Mouse (Mus musculus) heart, embryonic 14.5 days (tissue): ENCODE data around the gene Tbc1d16. TPM values are rescaled to one million over a fixed set of nuclear protein-coding genes. Genes with fewer than 3 reads are reported as not detected.
A peak's percentile ranks its signal among the peaks of the same experiment; 100 is the strongest.
"Not testable (repeated sequence)": the region's sequence is repeated elsewhere in the genome, so short reads cannot be mapped to it uniquely, and the experiment has no call there.

Experiments used
- ATAC-seq: fragments of 200-750 bp; cut with Nextera tagmentation; 2 replicates; pipeline ENCODE4 v1.8.0; 2017; ENCODE audit warnings: low read depth, moderate TSS enrichment; ENCODE audit not compliant: insufficient number of reproducible peaks, insufficient read depth, low FRiP score
- H3K27ac ChIP-seq, 2 experiments: fragments of 200-500 bp in 1 of 2; fragments of 300-500 bp in 1 of 2; sonication (generic) in 1 of 2; replicated peaks in 1 of 2; 2 replicates each; pipeline ENCODE4 v1.5.1; 2012 to 2014; ENCODE audit warnings: low read depth in 2 of 2, low read length in 2 of 2, control low read depth in 1 of 2, mild to moderate bottlenecking in 1 of 2, mixed read lengths in 1 of 2; ENCODE audit not compliant: control insufficient read depth in 1 of 2, insufficient read depth in 1 of 2
- H3K27me3 ChIP-seq: fragments of 300-500 bp; sonication (generic); 2 replicates; pipeline ENCODE4 v1.6.1; 2014; ENCODE audit warnings: mild to moderate bottlenecking, low read length, control low read depth; ENCODE audit not compliant: control insufficient read depth, insufficient read depth
- H3K36me3 ChIP-seq: fragments of 300-500 bp; sonication (generic); 2 replicates; pipeline ENCODE4 v1.6.1; 2014; ENCODE audit warnings: mild to moderate bottlenecking, control low read depth, low read length, mixed read lengths; ENCODE audit not compliant: control insufficient read depth, insufficient read depth
- H3K4me1 ChIP-seq, 2 experiments: fragments of 200-500 bp in 1 of 2; fragments of 300-500 bp in 1 of 2; sonication (generic) in 1 of 2; 2 replicates each; pipeline ENCODE4 v1.6.1; 2012 to 2014; ENCODE audit warnings: low read length in 2 of 2, control low read depth in 1 of 2, mixed read lengths in 1 of 2; ENCODE audit not compliant: control insufficient read depth in 2 of 2, insufficient read depth in 2 of 2
- H3K4me2 ChIP-seq: fragments of 300-500 bp; sonication (generic); 2 replicates; pipeline ENCODE4 v1.6.1; 2014; ENCODE audit warnings: mild to moderate bottlenecking, low read length
- H3K4me3 ChIP-seq, 2 experiments: fragments of 200-500 bp in 1 of 2; fragments of 300-500 bp in 1 of 2; sonication (generic) in 1 of 2; 2 replicates each; pipeline ENCODE4 v1.5.1; 2012 to 2014; ENCODE audit warnings: low read length in 2 of 2, mild to moderate bottlenecking in 2 of 2, control low read depth in 1 of 2, low read depth in 1 of 2, moderate library complexity in 1 of 2; ENCODE audit not compliant: control insufficient read depth in 1 of 2, insufficient read depth in 1 of 2
- H3K9ac ChIP-seq: fragments of 300-500 bp; sonication (generic); 2 replicates; pipeline ENCODE4 v1.6.1; 2014; ENCODE audit warnings: mild to moderate bottlenecking, low read length
- H3K9me3 ChIP-seq: fragments of 300-500 bp; sonication (generic); 2 replicates; pipeline ENCODE4 v1.6.1; 2016; ENCODE audit warnings: low read length, control low read depth; ENCODE audit not compliant: control insufficient read depth
- WGBS: fragments of 180-500 bp; shearing (Covaris S2); extraction: QIAGEN DNeasy Blood & Tissue Kit; methylation state at CpG from one replicate; pipeline ENCODE4 v1.1.7; 2014; 5-methylcytosine and 5-hydroxymethylcytosine counted together
- polyA plus RNA-seq: library from polyadenylated mRNA; unstranded; fragments of >200 nt; fragmentation: Nextera tagmentation; extraction: Ambion mirVana; gene quantifications from 2 replicates; pipeline ENCODE4 v1.2.1, GENCODE M21; 2014

The Tbc1d16 gene
- polyA plus RNA-seq, 1 experiment from 2014 or later = 10.3 TPM

DNA sequence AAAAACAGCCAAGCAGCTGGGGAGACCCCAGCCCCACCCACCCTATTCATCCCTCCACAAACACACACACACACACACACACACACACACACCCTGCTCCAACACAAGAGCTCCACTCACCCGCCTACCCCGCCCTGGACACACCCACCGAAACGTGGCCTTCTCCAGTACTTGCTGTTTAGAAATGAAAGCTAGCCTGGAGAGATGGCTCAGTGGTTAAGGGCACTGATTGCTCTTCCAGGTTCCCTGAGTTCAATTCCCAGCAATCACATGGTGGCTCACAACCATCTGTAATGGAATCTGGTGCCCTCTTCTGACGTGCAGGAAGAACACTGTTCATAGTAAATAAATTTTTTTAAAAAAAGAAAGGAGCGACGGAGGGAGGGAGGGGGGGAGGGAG lies 37.5 kb upstream of the Tbc1d16 start:
- Histone ChIP-seq H3K4me3 (no peak overlapping the region), H3K4me1 (peaks cover 5 to 11% of the 10 kb centered on the region in 2 experiments), H3K4me2 (no peak overlapping the region), H3K9ac (no peak overlapping the region), H3K27ac (no peak overlapping the region), H3K9me3 (no peaks in the 10 kb centered on the region), H3K27me3 (no peaks in the 10 kb centered on the region), H3K36me3 (peaks cover 8% of the 10 kb centered on the region; the same call in 1 of the 2 replicates)
- no peak for ATAC-seq
- 77% methylated on average over 7 of the region's 7 CpGs for WGBS

DNA sequence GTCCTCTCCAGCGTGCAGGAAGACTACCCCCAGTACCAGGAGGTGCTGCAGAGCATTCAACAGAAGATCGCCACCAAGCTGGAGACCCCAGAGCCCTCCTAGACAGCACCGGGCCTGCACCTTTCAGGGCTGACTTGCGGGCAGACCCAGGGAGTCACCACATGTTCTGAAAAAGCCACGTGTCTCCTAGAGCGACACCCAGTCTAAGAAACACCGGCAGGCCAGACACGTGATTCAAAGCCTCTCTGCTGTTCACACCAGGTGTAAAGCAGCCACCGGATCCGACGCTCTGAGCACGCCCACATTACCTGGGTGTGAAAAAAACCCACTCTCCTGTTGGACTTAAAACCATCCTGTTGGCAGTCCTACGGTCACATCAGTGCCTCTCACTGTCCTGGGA lies 36.1 kb upstream of the Tbc1d16 start:
- no peaks in the 10 kb centered on the region for H3K36me3 ChIP-seq
- H3K27ac ChIP-seq = no peak overlapping the region
- peaks cover 5 to 11% of the 10 kb centered on the region in 2 experiments for H3K4me1 ChIP-seq
- no peak overlapping the region for H3K4me3 ChIP-seq
- H3K27me3 ChIP-seq = no peaks in the 10 kb centered on the region
- no peaks in the 10 kb centered on the region for H3K9me3 ChIP-seq
- 91% methylated on average over 13 of the region's 13 CpGs for WGBS
- ATAC-seq = no peak
- H3K4me2 ChIP-seq = no peak overlapping the region
- no peak overlapping the region for H3K9ac ChIP-seq

DNA sequence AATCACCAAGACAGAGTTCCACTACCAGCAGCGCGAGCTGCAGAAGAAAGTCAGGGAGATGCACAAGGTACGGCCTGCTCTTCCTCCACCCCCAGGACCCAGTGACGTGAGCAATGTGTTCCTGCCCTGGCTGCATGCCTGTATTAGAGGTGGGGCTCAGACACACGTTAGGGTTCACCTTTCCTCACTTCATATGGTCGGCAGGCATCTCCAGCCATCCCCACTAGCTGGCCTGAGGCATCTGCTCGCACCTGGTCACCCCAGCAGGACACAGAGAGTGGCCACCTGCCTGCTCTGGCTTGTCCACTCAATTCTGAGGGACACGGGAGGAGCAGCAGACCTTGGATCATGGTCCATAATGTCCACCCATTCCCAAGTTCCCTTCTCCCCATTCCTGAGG lies 31.7 kb upstream of the Tbc1d16 start:
- H3K4me2 ChIP-seq = no peak overlapping the region
- no peaks in the 10 kb centered on the region for H3K27me3 ChIP-seq
- H3K9me3 ChIP-seq = no peaks in the 10 kb centered on the region
- H3K9ac ChIP-seq = no peak overlapping the region
- no peak for ATAC-seq
- 85% methylated on average over 8 of the region's 8 CpGs for WGBS
- H3K4me3 ChIP-seq = no peak overlapping the region
- H3K36me3 ChIP-seq = no peaks in the 10 kb centered on the region
- no peak overlapping the region for H3K27ac ChIP-seq
- no peaks in the 10 kb centered on the region; a peak in 1 of 4 replicates for H3K4me1 ChIP-seq

DNA sequence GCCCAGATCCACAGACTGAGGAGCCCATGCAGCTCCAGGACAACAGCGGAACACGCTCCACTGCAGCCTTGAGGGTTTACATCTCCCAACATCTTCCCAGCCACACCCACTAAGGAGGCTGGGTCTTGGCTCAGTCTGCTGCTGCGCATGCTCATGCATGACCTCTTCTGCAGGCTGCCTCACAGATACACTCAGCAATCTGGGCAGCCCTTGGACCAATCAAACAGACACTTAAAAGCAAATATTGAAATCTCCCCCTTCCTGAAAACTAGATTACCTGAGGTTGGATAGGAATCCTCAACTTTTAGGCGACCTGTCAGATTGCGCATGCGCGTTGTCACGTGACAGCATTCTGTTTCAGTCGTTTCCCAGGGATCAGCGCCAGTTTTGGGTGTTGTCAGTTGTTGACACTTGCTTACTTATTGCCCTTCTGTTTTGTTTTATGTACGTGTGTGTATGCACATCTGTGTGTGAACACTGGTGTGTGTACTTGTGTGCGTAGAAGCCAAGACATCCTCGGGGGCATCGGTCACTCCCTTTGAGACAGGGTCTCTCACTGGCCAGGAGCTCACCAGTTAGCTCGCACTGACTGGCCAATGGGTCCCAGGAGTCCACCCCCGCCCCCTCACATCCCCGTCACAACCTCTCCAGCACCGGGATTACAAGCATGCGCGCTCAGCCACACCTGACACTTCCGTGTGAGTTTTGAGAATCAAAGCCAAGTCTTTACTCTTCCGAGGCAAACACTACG lies 30.4 kb upstream of the Tbc1d16 start:
- Histone ChIP-seq H3K9ac (peak overlapping the region; percentile 48), H3K36me3 (no peaks in the 10 kb centered on the region), H3K27me3 (no peaks in the 10 kb centered on the region), H3K4me1 (no peaks in the 10 kb centered on the region; a peak in 1 of 4 replicates), H3K9me3 (no peaks in the 10 kb centered on the region), H3K27ac (peak overlapping the region; percentile 22 to 41; a peak in 1 of 4 replicates), H3K4me3 (peak overlapping the region; percentile 23 to 27), H3K4me2 (peak overlapping the region; percentile 56)
- no peak for ATAC-seq
- 55% methylated on average over 23 of the region's 23 CpGs for WGBS

DNA sequence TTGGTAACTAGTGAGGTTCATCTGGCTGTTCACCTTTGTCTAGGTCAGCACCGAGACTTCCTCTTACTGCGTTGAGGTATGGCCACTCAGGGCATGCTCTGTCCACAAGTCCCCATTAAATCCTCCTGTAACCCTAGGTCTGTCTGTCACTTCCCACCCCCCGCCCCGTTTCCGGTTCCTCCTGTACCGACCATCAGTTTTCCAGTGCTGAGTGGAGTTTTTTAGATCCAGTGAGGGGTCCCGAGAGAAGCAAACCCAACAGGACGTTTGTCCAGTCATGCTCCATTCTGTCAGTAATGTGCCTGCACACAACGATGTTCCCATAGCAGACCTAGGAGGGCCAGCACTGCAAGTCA lies 29.9 kb upstream of the Tbc1d16 start:
- peak overlapping the region; percentile 56 for H3K4me2 ChIP-seq
- peaks cover 0 to under 1% of the 10 kb centered on the region in 2 experiments; a peak in 1 of 4 replicates for H3K4me1 ChIP-seq
- no peak for ATAC-seq
- no peaks in the 10 kb centered on the region for H3K27me3 ChIP-seq
- 61% methylated on average over 9 of the region's 9 CpGs for WGBS
- no peaks in the 10 kb centered on the region for H3K36me3 ChIP-seq
- H3K9ac ChIP-seq = peak overlapping the region; percentile 48
- peak overlapping the region; percentile 23 to 24; a peak in 3 of 4 replicates for H3K4me3 ChIP-seq
- H3K9me3 ChIP-seq = no peaks in the 10 kb centered on the region
- peak overlapping the region; percentile 22 to 41; a peak in 1 of 4 replicates for H3K27ac ChIP-seq

DNA sequence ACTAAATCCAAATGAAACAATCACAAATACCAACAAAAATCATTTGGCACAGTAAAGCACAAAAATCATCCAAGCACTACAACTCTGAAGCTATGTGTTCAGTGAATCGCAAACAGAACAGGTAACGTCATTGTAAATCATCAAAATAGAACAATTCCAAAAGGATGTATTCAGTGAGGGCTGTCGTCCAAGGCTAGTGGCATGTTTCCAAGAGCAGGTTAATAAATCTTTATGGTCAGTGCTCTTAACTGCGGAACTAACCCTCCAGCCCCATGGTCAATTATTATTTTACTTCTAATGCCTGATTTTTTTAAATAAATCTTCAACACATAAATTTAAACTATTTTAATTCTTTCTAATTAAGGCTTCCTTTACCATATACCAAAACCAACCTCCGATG lies 28.3 kb upstream of the Tbc1d16 start:
- WGBS = 89% methylated on average over 5 of the region's 5 CpGs
- H3K36me3 ChIP-seq, H3K9me3 ChIP-seq, H3K4me3 ChIP-seq, ATAC-seq, H3K27me3 ChIP-seq, H3K9ac ChIP-seq, H3K4me1 ChIP-seq, H3K27ac ChIP-seq, H3K4me2 ChIP-seq: not testable (repeated sequence)

DNA sequence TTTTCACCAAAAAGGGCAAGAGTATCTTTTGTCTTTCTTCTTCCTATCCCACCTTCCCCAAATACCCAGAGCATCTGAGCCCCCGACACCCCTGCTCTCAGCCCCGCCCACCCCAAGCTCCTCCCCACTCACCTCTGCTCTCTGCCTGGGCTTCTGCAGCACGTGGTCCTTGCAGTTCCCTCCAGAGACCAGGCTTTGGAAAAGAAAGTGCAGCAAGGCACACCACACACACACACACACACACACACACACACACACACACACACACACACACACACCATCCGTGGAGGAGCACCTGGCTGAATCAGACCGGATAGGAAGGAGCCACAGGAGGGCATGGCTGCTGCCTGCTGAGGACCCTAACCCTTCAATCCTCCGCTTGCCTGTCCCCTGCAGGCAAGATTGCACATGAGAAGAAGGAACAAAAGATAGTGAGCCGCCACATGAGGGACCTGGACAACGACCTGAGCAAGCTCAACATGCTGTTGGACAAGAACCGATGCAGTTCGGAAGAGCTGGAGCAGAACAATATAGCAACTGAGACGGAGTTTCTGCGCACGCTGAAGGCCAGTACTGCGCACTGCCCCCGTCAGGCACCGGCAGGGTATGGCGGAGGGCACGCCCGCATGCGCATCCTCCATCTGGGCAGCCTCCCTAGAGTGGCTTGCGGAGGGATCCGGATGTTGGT lies 24.7 kb upstream of the Tbc1d16 start:
- ATAC-seq = peak; percentile 45; the same call in 1 of the 2 replicates
- no peak overlapping the region for H3K27ac ChIP-seq
- WGBS = 6% methylated on average over 22 of the region's 22 CpGs
- peak overlapping the region; percentile 7 to 24; a peak in 2 of 4 replicates for H3K4me3 ChIP-seq
- H3K4me2 ChIP-seq = peak overlapping the region; percentile 52
- peaks cover 18% of the 10 kb centered on the region for H3K27me3 ChIP-seq
- H3K4me1 ChIP-seq = peaks cover 3 to 12% of the 10 kb centered on the region in 2 experiments; a peak in 2 of 4 replicates
- H3K9me3 ChIP-seq = no peaks in the 10 kb centered on the region
- no peaks in the 10 kb centered on the region for H3K36me3 ChIP-seq
- peak overlapping the region; percentile 18; the same call in 1 of the 2 replicates for H3K9ac ChIP-seq
